Mouse (Mus musculus) bone marrow macrophage, adult 2 months (primary cell): ENCODE results near the gene Slitrk6.

Experiments used
- CTCF ChIP-seq: IDR thresholded peaks from 2 replicates; pipeline ENCODE4 v1.5.1; 2012; ENCODE audit warnings: low read depth, mild to moderate bottlenecking, low read length, moderate library complexity
- POLR2A ChIP-seq: IDR thresholded peaks from 2 replicates; pipeline ENCODE4 v1.6.1; 2012; ENCODE audit warnings: mild to moderate bottlenecking, low read depth, low read length, borderline replicate concordance

DNA sequence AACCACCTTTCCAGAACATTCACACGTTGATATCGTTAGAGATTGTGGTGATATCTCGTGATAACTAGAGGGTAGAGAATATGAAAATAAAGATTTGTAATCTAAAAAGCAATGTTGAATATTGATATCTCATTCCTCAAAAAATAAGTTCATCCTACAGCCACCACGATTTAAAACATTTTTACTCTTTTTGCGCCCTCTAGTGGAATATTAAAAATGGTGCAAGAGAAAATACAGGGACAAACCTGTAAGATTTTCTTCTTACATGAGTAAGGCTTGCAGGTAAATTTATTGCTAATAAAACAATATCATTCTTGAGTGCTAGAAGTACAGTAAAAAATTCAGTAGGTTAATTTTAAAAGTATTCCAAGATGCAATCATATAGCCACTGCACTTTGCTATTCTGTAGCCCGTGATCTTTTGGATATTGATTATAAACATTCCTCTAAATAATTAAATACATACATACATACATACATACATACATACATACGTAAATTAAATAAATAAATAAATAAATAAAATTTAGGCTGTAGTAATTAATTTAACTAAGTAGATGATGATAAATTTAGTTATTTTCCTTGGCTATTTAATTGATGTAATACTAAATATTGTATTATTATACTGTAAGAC lies 7.8 kb upstream of the Slitrk6 start:
- TF ChIP-seq CTCF (no peak), POLR2A (no peak)
